14 mouse cellular contexts compared by ENCODE assay signal in the genomic region with DNA sequence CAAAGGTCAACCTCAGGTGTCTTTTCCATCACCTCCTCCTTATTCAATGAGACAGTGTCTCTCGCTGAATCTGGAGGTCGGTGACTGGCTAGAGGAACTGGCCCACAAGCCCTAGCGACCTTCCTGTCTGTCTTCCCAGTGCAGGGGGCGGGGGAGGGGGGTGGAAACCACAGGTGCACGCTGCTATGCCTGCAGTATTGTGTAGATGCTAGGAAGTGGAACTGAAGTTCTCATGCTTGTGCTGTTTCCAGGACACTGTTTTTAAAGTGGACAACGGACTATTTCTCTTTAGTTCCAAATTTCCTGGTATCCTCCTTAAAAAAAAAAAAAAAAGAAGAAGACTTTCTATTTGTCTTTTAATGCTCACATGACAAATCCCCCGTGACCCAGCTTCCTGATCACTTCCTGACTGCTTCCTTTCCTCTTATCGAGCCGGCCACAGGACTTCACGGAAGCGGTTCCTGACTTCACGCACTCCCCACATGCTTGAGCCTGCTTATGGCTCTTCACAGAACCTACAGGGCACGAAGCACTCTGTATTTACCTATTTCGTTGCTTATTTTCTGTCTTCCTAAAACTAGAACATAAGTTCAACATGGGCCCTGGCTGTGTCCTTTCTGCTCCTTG. TPM values are rescaled to one million over a fixed set of nuclear protein-coding genes. Genes with fewer than 3 reads are reported as not detected.
DNase-seq lines count a peak whose midpoint lies in the region; ATAC-seq lines count a peak whose summit lies in the region.
"Had no signal": no experiment of that assay in that cellular context is flagged by ENCODE, and none has a peak within 500 bp of the region (broad histone marks: within the 10 kb centered on the region; RNA-seq: fewer than 3 reads in every experiment).

No protein-coding gene starts in this region.

- 69% methylated on average over 14 of the region's 14 CpGs for WGBS in heart, embryonic 16.5 days
- 66% methylated on average over 14 of the region's 14 CpGs for WGBS in heart, embryonic 10.5 days

- no peaks in the 10 kb centered on the region for H3K27me3 ChIP-seq in heart, embryonic 16.5 days (ENCODE audit: control insufficient read depth, insufficient read depth, low read length)
- H3K27me3 ChIP-seq in heart, embryonic 10.5 days (ENCODE audit: insufficient read depth, poor library complexity, severe bottlenecking), result no peaks in the 10 kb centered on the region
- H3K27me3 ChIP-seq: embryonic facial prominence, embryonic 12.5 days; midbrain, embryonic 12.5 days had no signal

- no peak overlapping the region for H3K4me3 ChIP-seq in heart, embryonic 16.5 days (ENCODE audit: low read length)
- no peak overlapping the region for H3K4me3 ChIP-seq in heart, embryonic 10.5 days
- H3K4me3 ChIP-seq: embryonic facial prominence, embryonic 12.5 days; midbrain, embryonic 12.5 days had no signal

- DNase-seq in heart, embryonic 10.5 days (ENCODE audit: low spot score), result no peak
- DNase-seq in spleen, postnatal 36 days (ENCODE audit: low spot score in 2 of 2), result peak; percentile 26 to 39
- no peak for DNase-seq in spleen, postnatal 14 days (ENCODE audit: low spot score in 2 of 2)
- DNase-seq in yolk sac, embryonic 10.5 days (ENCODE audit: low spot score), result peak; percentile 65
- DNase-seq in urinary bladder, postnatal 10 days (ENCODE audit: low spot score), result no peak
- no peak for DNase-seq in adrenal gland, postnatal 25 days
- DNase-seq: adrenal gland, adult 2 months; cerebellum, adult 18-20 months; heart, postnatal 4 days; left cerebral cortex, postnatal 4 days had no signal

- no peaks in the 10 kb centered on the region for H3K9me3 ChIP-seq in heart, embryonic 16.5 days (replicated peaks; ENCODE audit: control insufficient read depth, low read length)
- H3K9me3 ChIP-seq in heart, embryonic 10.5 days, result no peaks in the 10 kb centered on the region
- H3K9me3 ChIP-seq: embryonic facial prominence, embryonic 12.5 days; midbrain, embryonic 12.5 days had no signal

- H3K4me2 ChIP-seq in heart, embryonic 16.5 days (ENCODE audit: low read depth, low read length), result 0 out of 2 replicates have a peak overlapping the region, but pooled peaks have one; percentile 14
- H3K4me2 ChIP-seq: embryonic facial prominence, embryonic 12.5 days; midbrain, embryonic 12.5 days had no signal

- no peak overlapping the region for H3K27ac ChIP-seq in heart, embryonic 16.5 days (ENCODE audit: low read length)
- no peak overlapping the region for H3K27ac ChIP-seq in heart, embryonic 10.5 days
- H3K27ac ChIP-seq: embryonic facial prominence, embryonic 12.5 days; midbrain, embryonic 12.5 days had no signal

- ATAC-seq in heart, embryonic 16.5 days (replicated peaks; ENCODE audit: extremely low read depth, insufficient read depth, low FRiP score), result no peak
- peak; percentile 44 to 66 for ATAC-seq in hematopoietic stem cell, adult 5-6 weeks (replicated peaks in 1 of 2; ENCODE audit: insufficient read depth in 1 of 2, low FRiP score in 2 of 2, low TSS enrichment in 1 of 2, low read depth in 1 of 2, poor library complexity in 2 of 2, severe bottlenecking in 2 of 2)

- peaks cover 7% of the 10 kb centered on the region; the same call in 1 of the 2 replicates for H3K36me3 ChIP-seq in heart, embryonic 16.5 days (ENCODE audit: control insufficient read depth, insufficient read depth)
- H3K36me3 ChIP-seq in heart, embryonic 10.5 days, result peaks cover 9% of the 10 kb centered on the region
- H3K36me3 ChIP-seq: embryonic facial prominence, embryonic 12.5 days; midbrain, embryonic 12.5 days had no signal

- peaks cover 20% of the 10 kb centered on the region for H3K4me1 ChIP-seq in heart, embryonic 16.5 days (ENCODE audit: control insufficient read depth, insufficient read depth, low read length)
- peaks cover 32% of the 10 kb centered on the region for H3K4me1 ChIP-seq in heart, embryonic 10.5 days
- H3K4me1 ChIP-seq: embryonic facial prominence, embryonic 12.5 days; midbrain, embryonic 12.5 days had no signal

- H3K9ac ChIP-seq in heart, embryonic 16.5 days (ENCODE audit: low read length), result no peak overlapping the region
- H3K9ac ChIP-seq: embryonic facial prominence, embryonic 12.5 days; midbrain, embryonic 12.5 days had no signal

RNA-seq across cellular contexts. Expression of a gene that starts 19.9 kb away (rescaled TPM):
- polyA plus RNA-seq in heart, embryonic 16.5 days (2015; fragmentation: Nextera tagmentation; extraction: Ambion mirVana), result 37.1 and 38.9 TPM in 2 replicates
- polyA plus RNA-seq in heart, embryonic 10.5 days (2016; fragmentation: Nextera tagmentation; extraction: Ambion mirVana), result 20.0 and 23.4 TPM in 2 replicates
- total RNA-seq in hematopoietic stem cell, adult 5-6 weeks (2017), result 44.0 and 58.7 TPM in 2 replicates
- total RNA-seq in adrenal gland, postnatal 25 days (2021), result 137 and 159 TPM in 2 replicates

RNA-seq across cellular contexts. Expression of a gene that starts 20.0 kb away (rescaled TPM):
- polyA plus RNA-seq in heart, embryonic 16.5 days (2015; fragmentation: Nextera tagmentation; extraction: Ambion mirVana), result 2.5 and 2.6 TPM in 2 replicates
- polyA plus RNA-seq in heart, embryonic 10.5 days (2016; fragmentation: Nextera tagmentation; extraction: Ambion mirVana), result 0.57 and 1.1 TPM in 2 replicates
- 6.3 and 6.6 TPM in 2 replicates for total RNA-seq in hematopoietic stem cell, adult 5-6 weeks (2017)
- total RNA-seq in adrenal gland, postnatal 25 days (2021), result 3.5 and 4.3 TPM in 2 replicates
- polyA plus RNA-seq: adrenal gland, adult 2 months had no signal

RNA-seq across cellular contexts. Expression of a gene that starts 27.3 kb away (rescaled TPM):
- 8.1 and 8.2 TPM in 2 replicates for polyA plus RNA-seq in heart, embryonic 16.5 days (2015; fragmentation: Nextera tagmentation; extraction: Ambion mirVana)
- polyA plus RNA-seq in heart, embryonic 10.5 days (2016; fragmentation: Nextera tagmentation; extraction: Ambion mirVana), result 4.4 and 4.7 TPM in 2 replicates
- total RNA-seq in hematopoietic stem cell, adult 5-6 weeks (2017), result 1.3 and 2.3 TPM in 2 replicates
- 2.9 and 3.0 TPM in 2 replicates for total RNA-seq in adrenal gland, postnatal 25 days (2021)

RNA-seq across cellular contexts. Expression of a gene that starts 27.4 kb away (rescaled TPM):
- 94.2 and 95.2 TPM in 2 replicates for polyA plus RNA-seq in heart, embryonic 16.5 days (2015; fragmentation: Nextera tagmentation; extraction: Ambion mirVana)
- polyA plus RNA-seq in heart, embryonic 10.5 days (2016; fragmentation: Nextera tagmentation; extraction: Ambion mirVana), result 53.7 and 74.2 TPM in 2 replicates
- 9.5 and 30.1 TPM in 2 replicates for total RNA-seq in hematopoietic stem cell, adult 5-6 weeks (2017)
- 53.9 and 67.3 TPM in 2 replicates for total RNA-seq in adrenal gland, postnatal 25 days (2021)

RNA-seq across cellular contexts. Expression of a gene that starts 28.1 kb away (rescaled TPM):
- 21.1 and 25.1 TPM in 2 replicates for polyA plus RNA-seq in heart, embryonic 16.5 days (2015; fragmentation: Nextera tagmentation; extraction: Ambion mirVana)
- polyA plus RNA-seq in heart, embryonic 10.5 days (2016; fragmentation: Nextera tagmentation; extraction: Ambion mirVana), result 20.0 and 22.0 TPM in 2 replicates
- total RNA-seq in hematopoietic stem cell, adult 5-6 weeks (2017), result 36.1 and 45.4 TPM in 2 replicates
- 17.9 and 19.3 TPM in 2 replicates for total RNA-seq in adrenal gland, postnatal 25 days (2021)

Comparison
In these comparisons a context has a peak if more than half of its experiments do, and no peak if none do; other contexts are left out.
1. DNase-seq: peak in spleen, postnatal 36 days (2 of 2) and yolk sac, embryonic 10.5 days (single experiment); none in heart, embryonic 10.5 days (single experiment), spleen, postnatal 14 days (0 of 2), urinary bladder, postnatal 10 days (single experiment) and adrenal gland, postnatal 25 days (single experiment).